Mouse (Mus musculus) cerebellum, adult 9-10 months (tissue): ENCODE data around the gene Zfp652.
A peak's percentile ranks its signal among the peaks of the same experiment; 100 is the strongest.
"Not testable (repeated sequence)": the region's sequence is repeated elsewhere in the genome, so short reads cannot be mapped to it uniquely, and the experiment has no call there.

ENCODE experiments used
- DNase-seq: peaks from one replicate; pipeline ENCODE4 v3.0.0; 2022

Gene Zfp652

GRCm38 (mm10) chr11:95858528-95859467 lies 146.3 kb downstream of the Zfp652 start:
- DNase-seq = peak; percentile 97

- DNase-seq = no peak
These were observed 147.0 kb downstream of the Zfp652 start for GRCm38 (mm10) chr11:95859468-95859855.

GRCm38 (mm10) chr11:95860071-95860490 lies 147.6 kb downstream of the Zfp652 start:
- DNase-seq = peak; percentile 43

GRCm38 (mm10) chr11:95861397-95861796 lies 148.9 kb downstream of the Zfp652 start:
- no peak for DNase-seq

GRCm38 (mm10) chr11:95869442-95869841 lies 157.0 kb downstream of the Zfp652 start:
- no peak for DNase-seq

GRCm38 (mm10) chr11:95869918-95870470 lies 157.5 kb downstream of the Zfp652 start:
- no peak for DNase-seq

- no peak for DNase-seq
These were observed 163.3 kb downstream of the Zfp652 start for GRCm38 (mm10) chr11:95875804-95876203.

- no peak for DNase-seq
These were observed 163.8 kb downstream of the Zfp652 start for GRCm38 (mm10) chr11:95876296-95876695.

- not testable (repeated sequence) for DNase-seq
These were observed 167.4 kb downstream of the Zfp652 start for GRCm38 (mm10) chr11:95879861-95880260.
